Mouse (Mus musculus) limb, embryonic 10.5 days (tissue): Measurements from ENCODE around the gene C1qa. TPM values are rescaled to one million over a fixed set of nuclear protein-coding genes. Genes with fewer than 3 reads are reported as not detected.

Experiments used
- DNase-seq: peaks from one replicate; pipeline ENCODE4 v3.0.0-alpha.2; 2017; ENCODE audit warnings: low spot score
- H3K27ac ChIP-seq: fragments of 300-500 bp; sonication (generic); 2 replicates; pipeline ENCODE4 v1.5.1; 2016; ENCODE audit warnings: mild to moderate bottlenecking
- H3K27me3 ChIP-seq: fragments of 300-500 bp; sonication (generic); 2 replicates; pipeline ENCODE4 v1.6.1; 2016; ENCODE audit warnings: low read depth, mild to moderate bottlenecking; ENCODE audit not compliant: poor library complexity, severe bottlenecking
- H3K36me3 ChIP-seq: fragments of 300-500 bp; sonication (generic); 2 replicates; pipeline ENCODE4 v1.6.1; 2016; ENCODE audit warnings: mild to moderate bottlenecking, moderate library complexity
- H3K4me1 ChIP-seq: fragments of 300-500 bp; sonication (generic); 2 replicates; pipeline ENCODE4 v1.6.1; 2016
- H3K4me3 ChIP-seq: fragments of 300-500 bp; sonication (generic); 2 replicates; pipeline ENCODE4 v1.5.1; 2016; ENCODE audit warnings: mild to moderate bottlenecking, moderate library complexity
- H3K9me3 ChIP-seq: fragments of 300-500 bp; sonication (generic); replicated peaks from 2 replicates; pipeline ENCODE4 v1.6.1; 2016; ENCODE audit warnings: mild to moderate bottlenecking
- WGBS: fragments of 180-500 bp; shearing (Covaris S2); methylation state at CpG from one replicate; pipeline ENCODE4 v1.1.7; 2016; 5-methylcytosine and 5-hydroxymethylcytosine counted together
- polyA plus RNA-seq: library from polyadenylated mRNA; unstranded; fragments of >200 nt; fragmentation: Nextera tagmentation; extraction: Ambion mirVana; gene quantifications from 2 replicates; pipeline ENCODE4 v1.2.1, GENCODE M21; 2016

C1qa gene
- polyA plus RNA-seq, 1 experiment from 2014 or later, result 3.8 TPM

GRCm38 (mm10) chr4:136918834-136919233, 20.2 kb upstream of the C1qa start:
- DNase-seq, result no peak
- WGBS, result 89% methylated on average over 8 of the region's 8 CpGs
- no peaks in the 10 kb centered on the region for H3K4me1 ChIP-seq
- H3K36me3 ChIP-seq, result no peaks in the 10 kb centered on the region
- no peak overlapping the region for H3K4me3 ChIP-seq
- no peaks in the 10 kb centered on the region for H3K9me3 ChIP-seq
- H3K27me3 ChIP-seq, result peaks cover 20% of the 10 kb centered on the region; the same call in 1 of the 2 replicates
- H3K27ac ChIP-seq, result no peak overlapping the region

- H3K4me3 ChIP-seq, result no peak overlapping the region
- H3K36me3 ChIP-seq, result no peaks in the 10 kb centered on the region
- 43% methylated on average over 7 of the region's 7 CpGs for WGBS
- no peak overlapping the region for H3K27ac ChIP-seq
- DNase-seq, result no peak
- H3K27me3 ChIP-seq, result peaks cover 34% of the 10 kb centered on the region
- no peaks in the 10 kb centered on the region for H3K9me3 ChIP-seq
- no peaks in the 10 kb centered on the region for H3K4me1 ChIP-seq
Measured at GRCm38 (mm10) chr4:136917165-136917524, 18.5 kb upstream of the C1qa start.

DNA sequence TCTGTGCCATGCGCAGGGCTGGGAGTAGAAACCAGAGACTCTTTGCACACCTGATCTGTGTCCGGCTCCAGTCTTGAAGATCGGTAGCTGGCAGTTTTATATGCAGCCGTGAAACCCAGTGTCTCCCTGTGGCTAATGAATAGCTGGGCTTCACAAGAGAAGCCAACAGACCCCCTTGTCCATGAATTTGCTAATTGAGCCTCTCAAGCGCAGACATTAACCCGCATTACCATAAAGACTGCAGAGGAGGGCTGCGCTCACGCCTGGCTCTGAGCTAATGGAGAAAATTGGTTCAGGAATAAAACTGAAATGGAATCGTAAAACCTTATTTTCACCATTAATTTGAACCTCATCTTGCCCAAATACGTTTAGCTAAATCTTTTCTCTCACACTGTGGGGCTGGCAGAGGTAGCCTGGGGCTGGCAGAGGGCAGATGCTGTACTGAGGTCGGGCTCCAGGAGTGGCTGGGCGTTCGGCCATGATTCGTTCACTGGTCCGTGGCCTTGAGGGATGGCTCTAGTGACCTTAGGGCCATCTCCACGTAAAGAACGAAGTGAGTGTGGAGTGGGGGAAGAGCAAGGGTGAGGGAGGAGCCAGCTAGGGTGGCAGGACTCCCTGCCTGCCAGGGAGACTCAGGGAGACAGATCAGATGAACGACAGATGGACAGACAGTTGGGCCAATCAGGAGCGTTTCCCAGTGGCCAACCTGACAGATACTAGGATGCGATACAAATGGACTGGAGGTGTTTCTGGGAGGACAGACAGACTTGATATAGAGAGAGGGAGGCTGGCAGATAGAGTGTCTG, 18.0 kb upstream of the C1qa start:
- no peak for DNase-seq
- Histone ChIP-seq H3K4me1 (peaks cover 5% of the 10 kb centered on the region), H3K27me3 (peaks cover 39% of the 10 kb centered on the region), H3K36me3 (no peaks in the 10 kb centered on the region), H3K27ac (no peak overlapping the region), H3K4me3 (no peak overlapping the region), H3K9me3 (no peaks in the 10 kb centered on the region)
- 75% methylated on average over 20 of the region's 20 CpGs for WGBS

DNA sequence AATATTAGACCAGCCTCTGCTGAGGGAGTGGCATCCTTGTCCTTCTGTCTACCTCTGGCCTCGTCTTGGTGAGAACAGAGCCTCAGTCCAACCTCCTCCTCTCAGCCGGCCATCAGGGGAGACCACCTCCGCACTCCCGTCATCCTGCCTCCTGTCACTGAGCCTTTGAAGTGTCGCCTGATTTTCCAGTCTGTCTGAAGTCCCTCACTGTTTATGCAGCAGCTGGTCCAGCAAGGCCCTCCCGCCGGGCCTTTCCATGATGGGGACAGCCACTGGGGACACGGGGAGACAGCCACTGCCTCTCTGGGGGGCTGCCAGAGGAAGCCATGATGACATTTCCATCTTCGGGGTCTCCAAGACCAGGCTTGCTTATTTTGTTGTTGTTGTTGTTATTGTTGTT, 14.2 kb upstream of the C1qa start:
- Histone ChIP-seq H3K27me3 (peaks cover 68% of the 10 kb centered on the region), H3K4me3 (no peak overlapping the region), H3K4me1 (peaks cover 12% of the 10 kb centered on the region), H3K9me3 (no peaks in the 10 kb centered on the region), H3K27ac (no peak overlapping the region), H3K36me3 (no peaks in the 10 kb centered on the region)
- WGBS, result 13% methylated on average over 9 of the region's 9 CpGs
- DNase-seq, result no peak

GRCm38 (mm10) chr4:136911804-136912203, 13.2 kb upstream of the C1qa start:
- DNase-seq, result no peak
- no peaks in the 10 kb centered on the region for H3K36me3 ChIP-seq
- 39% methylated on average over 9 of the region's 9 CpGs for WGBS
- peaks cover 12% of the 10 kb centered on the region for H3K4me1 ChIP-seq
- peaks cover 73% of the 10 kb centered on the region for H3K27me3 ChIP-seq
- no peaks in the 10 kb centered on the region for H3K9me3 ChIP-seq
- no peak overlapping the region for H3K27ac ChIP-seq
- H3K4me3 ChIP-seq, result 0 out of 2 replicates have a peak overlapping the region, but pooled peaks have one; percentile 13

GRCm38 (mm10) chr4:136911211-136911646, 12.6 kb upstream of the C1qa start:
- WGBS, result 3% methylated on average over 17 of the region's 17 CpGs
- 0 out of 2 replicates have a peak overlapping the region, but pooled peaks have one; percentile 13 for H3K4me3 ChIP-seq
- DNase-seq, result no peak
- H3K4me1 ChIP-seq, result peaks cover 12% of the 10 kb centered on the region
- peaks cover 74% of the 10 kb centered on the region for H3K27me3 ChIP-seq
- H3K9me3 ChIP-seq, result no peaks in the 10 kb centered on the region
- H3K36me3 ChIP-seq, result no peaks in the 10 kb centered on the region
- no peak overlapping the region for H3K27ac ChIP-seq

DNA sequence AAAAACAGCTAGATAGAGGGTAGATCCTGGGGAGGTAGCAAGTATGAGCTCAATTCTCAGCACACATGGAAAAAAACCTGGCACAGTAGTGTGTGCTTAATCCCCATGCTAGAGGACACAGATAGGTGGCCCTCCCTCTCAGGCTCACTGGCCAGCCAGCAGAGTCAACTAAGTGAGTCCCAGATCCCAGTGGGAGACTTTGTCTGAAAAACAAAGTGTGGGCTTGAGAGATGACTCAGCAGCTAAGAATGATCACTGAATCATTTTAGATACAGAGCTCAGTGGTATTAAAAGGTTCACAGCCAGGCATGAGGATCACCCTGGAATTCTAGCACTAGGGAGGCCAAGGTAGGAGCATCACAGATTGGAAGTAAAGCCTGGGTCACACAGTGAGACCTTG, 9.2 kb upstream of the C1qa start:
- H3K9me3 ChIP-seq, result no peaks in the 10 kb centered on the region
- H3K27ac ChIP-seq, result no peak overlapping the region
- DNase-seq, result no peak
- H3K4me1 ChIP-seq, result peaks cover 16% of the 10 kb centered on the region
- H3K36me3 ChIP-seq, result no peaks in the 10 kb centered on the region
- H3K4me3 ChIP-seq, result no peak overlapping the region
- H3K27me3 ChIP-seq, result peaks cover 90% of the 10 kb centered on the region

DNA sequence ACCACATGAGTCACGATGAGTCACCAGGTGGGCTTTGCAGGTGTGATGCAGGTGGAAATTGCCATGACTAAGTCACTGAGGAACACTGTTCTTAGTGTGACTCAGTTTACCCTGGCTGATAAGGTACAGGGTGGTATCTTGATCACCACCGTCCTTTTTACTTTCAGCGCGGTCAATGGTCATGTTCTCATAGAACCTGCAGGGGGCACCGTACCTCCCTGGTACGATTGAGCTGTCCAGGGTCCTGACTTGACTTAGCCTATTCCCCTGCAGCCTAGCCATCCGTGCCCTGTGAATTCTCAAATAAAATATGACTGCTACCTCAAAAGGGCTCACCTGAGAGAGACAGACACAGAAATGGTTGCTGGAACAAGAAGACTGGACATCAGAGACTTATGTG, 8.4 kb upstream of the C1qa start:
- WGBS, result 16% methylated on average over 7 of the region's 7 CpGs
- H3K27ac ChIP-seq, result no peak overlapping the region
- peaks cover 16% of the 10 kb centered on the region for H3K4me1 ChIP-seq
- no peaks in the 10 kb centered on the region for H3K36me3 ChIP-seq
- peak; percentile 81 for DNase-seq
- H3K9me3 ChIP-seq, result no peaks in the 10 kb centered on the region
- H3K27me3 ChIP-seq, result peaks cover 89% of the 10 kb centered on the region
- H3K4me3 ChIP-seq, result no peak overlapping the region

DNA sequence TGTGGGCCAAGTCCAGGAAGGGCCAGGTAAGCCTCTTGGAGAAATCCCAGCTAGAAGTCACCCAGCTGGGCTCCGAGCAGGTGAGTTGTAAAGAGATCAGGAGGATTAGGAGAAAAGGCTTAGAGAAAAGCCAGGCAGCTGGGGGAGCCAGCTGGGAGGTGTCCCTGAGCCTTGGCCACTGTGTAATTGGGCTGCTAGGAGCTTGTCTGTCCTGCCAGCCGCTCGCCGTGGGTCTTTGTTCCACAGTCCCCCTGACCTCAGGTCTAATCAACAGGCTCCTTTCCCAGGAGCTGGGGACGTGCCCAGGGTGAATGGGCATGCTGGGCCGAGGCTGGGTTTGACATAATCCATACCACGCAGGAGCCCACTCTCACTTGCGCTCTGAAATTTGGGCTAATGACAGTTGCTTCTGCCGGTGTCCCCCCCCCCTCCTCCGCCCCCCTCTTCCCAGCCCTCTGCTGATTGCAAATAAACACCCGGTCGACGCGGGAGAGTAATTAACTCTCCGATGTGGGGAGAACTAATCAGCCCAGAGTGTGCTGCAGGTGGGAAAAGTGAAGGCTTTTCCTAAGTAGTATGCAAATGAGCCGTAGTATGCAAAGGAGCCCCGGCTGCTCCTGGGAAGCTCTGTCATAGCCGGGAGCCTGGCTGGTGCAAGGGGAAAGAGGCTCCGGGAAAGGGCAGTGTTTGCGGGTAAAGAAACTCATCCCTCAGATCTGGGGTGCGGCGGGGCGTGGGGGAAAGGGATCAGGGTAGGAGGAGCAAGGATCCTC, 6.3 kb upstream of the C1qa start:
- WGBS, result 2% methylated on average over 23 of the region's 23 CpGs
- no peak for DNase-seq
- Histone ChIP-seq H3K36me3 (no peaks in the 10 kb centered on the region), H3K27ac (no peak overlapping the region), H3K4me1 (0 out of 2 replicates have a peak, but pooled peaks cover 4% of the 10 kb centered on the region), H3K9me3 (no peaks in the 10 kb centered on the region), H3K27me3 (peaks cover 69% of the 10 kb centered on the region), H3K4me3 (no peak overlapping the region)

DNA sequence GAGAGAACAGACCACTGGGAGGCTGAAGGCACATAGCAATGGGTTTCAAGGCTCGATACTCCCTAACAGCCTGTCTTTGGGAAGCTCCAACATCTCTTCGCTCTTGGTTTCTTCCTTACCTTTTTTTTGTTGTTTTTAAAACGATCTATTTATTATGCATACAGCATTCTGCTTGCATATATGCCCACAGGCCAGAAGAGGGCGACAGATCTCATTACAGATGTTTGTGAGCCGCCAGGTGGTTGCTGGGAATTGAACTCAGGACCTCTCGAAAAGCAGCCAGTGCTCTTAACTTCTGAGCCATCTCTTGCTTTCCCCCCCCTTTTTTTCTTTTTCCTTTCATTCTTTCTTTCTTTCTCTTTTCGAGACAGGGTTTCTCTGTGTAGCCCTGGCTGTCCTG, 551 bp upstream of the C1qa start:
- H3K4me1 ChIP-seq, result peaks cover 6% of the 10 kb centered on the region
- no peak overlapping the region for H3K27ac ChIP-seq
- H3K9me3 ChIP-seq, result no peaks in the 10 kb centered on the region
- H3K36me3 ChIP-seq, result no peaks in the 10 kb centered on the region
- no peak for DNase-seq
- no peak overlapping the region for H3K4me3 ChIP-seq
- peaks cover 72% of the 10 kb centered on the region for H3K27me3 ChIP-seq
- 67% methylated on average over 7 of the region's 7 CpGs for WGBS

GRCm38 (mm10) chr4:136898084-136898598, 462 bp downstream of the C1qa start:
- H3K9me3 ChIP-seq, result no peaks in the 10 kb centered on the region
- no peak overlapping the region for H3K4me3 ChIP-seq
- H3K27ac ChIP-seq, result no peak overlapping the region
- DNase-seq, result no peak
- H3K27me3 ChIP-seq, result peaks cover 74% of the 10 kb centered on the region
- WGBS, result 82% methylated on average over 9 of the region's 9 CpGs
- peaks cover 8% of the 10 kb centered on the region for H3K4me1 ChIP-seq
- no peaks in the 10 kb centered on the region for H3K36me3 ChIP-seq

- Histone ChIP-seq H3K36me3 (no peaks in the 10 kb centered on the region), H3K4me1 (peaks cover 8% of the 10 kb centered on the region), H3K4me3 (no peak overlapping the region), H3K27ac (no peak overlapping the region), H3K9me3 (no peaks in the 10 kb centered on the region), H3K27me3 (peaks cover 80% of the 10 kb centered on the region)
- WGBS, result 31% methylated on average over 10 of the region's 10 CpGs
- DNase-seq, result no peak
Measured at GRCm38 (mm10) chr4:136896461-136896860, 2.1 kb downstream of the C1qa start.

DNA sequence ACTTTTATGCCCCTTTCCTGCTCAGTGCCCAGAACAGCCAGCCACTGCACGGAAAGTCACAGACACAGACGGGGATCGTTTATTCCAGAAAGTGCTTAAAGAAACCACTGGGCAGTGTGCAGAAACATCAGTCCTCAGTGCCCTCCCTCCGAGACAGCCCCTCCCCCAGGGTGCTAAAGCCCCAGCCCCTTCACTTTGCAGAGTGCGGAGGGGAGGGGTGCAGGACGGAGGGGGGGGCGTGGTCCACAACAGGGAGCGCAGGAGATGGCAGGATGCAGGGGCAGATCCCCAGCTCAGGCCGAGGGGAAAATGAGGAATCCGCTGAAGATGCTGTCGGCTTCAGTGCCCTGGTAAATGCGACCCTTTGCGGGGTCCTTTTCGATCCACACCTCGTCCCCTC, 2.7 kb downstream of the C1qa start:
- DNase-seq, result no peak
- Histone ChIP-seq H3K27ac (no peak overlapping the region), H3K36me3 (no peaks in the 10 kb centered on the region), H3K9me3 (no peaks in the 10 kb centered on the region), H3K27me3 (peaks cover 86% of the 10 kb centered on the region), H3K4me1 (peaks cover 8% of the 10 kb centered on the region), H3K4me3 (0 out of 2 replicates have a peak overlapping the region, but pooled peaks have one; percentile 15)
- 7% methylated on average over 14 of the region's 15 CpGs for WGBS
